Mouse (Mus musculus): ENCODE measurements around the gene Zfp518b. TPM values are rescaled to one million over a fixed set of nuclear protein-coding genes. Genes with fewer than 3 reads are reported as not detected.

The Zfp518b gene
- polyA plus RNA-seq, 1 experiment from 2014 or later = 40.4 TPM

- WGBS = 89% methylated on average over 5 of the region's 5 CpGs
- no peak overlapping the region for H3K9ac ChIP-seq (replicated peaks)
Observed at GRCm38 (mm10) chr5:38658836-38659235, 25.8 kb downstream of the Zfp518b start.

GRCm38 (mm10) chr5:38656204-38656603, 28.4 kb downstream of the Zfp518b start:
- ATAC-seq = no peak
- no peak overlapping the region for H3K4me2 ChIP-seq (replicated peaks)
- WGBS = 75% methylated on average over 6 of the region's 6 CpGs

More at GRCm38 (mm10) chr5:38658836-38659235, 25.8 kb downstream of the Zfp518b start:
- H3K4me2 ChIP-seq (replicated peaks) = no peak overlapping the region
- H3K27ac ChIP-seq = no peak overlapping the region
- H3K4me3 ChIP-seq (replicated peaks) = no peak overlapping the region
- H3K27me3 ChIP-seq = no peaks in the 10 kb centered on the region
- H3K9me3 ChIP-seq = no peaks in the 10 kb centered on the region
- no peak for ATAC-seq
- no peaks in the 10 kb centered on the region for H3K36me3 ChIP-seq
- H3K4me1 ChIP-seq (replicated peaks) = no peaks in the 10 kb centered on the region

GRCm38 (mm10) chr5:38655421-38655928, 29.2 kb downstream of the Zfp518b start:
- Histone ChIP-seq H3K36me3 (no peaks in the 10 kb centered on the region), H3K4me2 (replicated peaks) (no peak overlapping the region), H3K27ac (no peak overlapping the region), H3K4me1 (replicated peaks) (no peaks in the 10 kb centered on the region), H3K4me3 (replicated peaks) (no peak overlapping the region), H3K9me3 (no peaks in the 10 kb centered on the region), H3K27me3 (no peaks in the 10 kb centered on the region), H3K9ac (replicated peaks) (no peak overlapping the region)
- ATAC-seq = no peak
- WGBS = 77% methylated on average over 12 of the region's 12 CpGs

More at GRCm38 (mm10) chr5:38656204-38656603, 28.4 kb downstream of the Zfp518b start:
- Histone ChIP-seq H3K9me3 (no peaks in the 10 kb centered on the region), H3K27ac (no peak overlapping the region), H3K27me3 (no peaks in the 10 kb centered on the region), H3K9ac (replicated peaks) (no peak overlapping the region), H3K4me3 (replicated peaks) (no peak overlapping the region), H3K4me1 (replicated peaks) (no peaks in the 10 kb centered on the region), H3K36me3 (no peaks in the 10 kb centered on the region)

- Histone ChIP-seq H3K9ac (replicated peaks) (no peak overlapping the region), H3K36me3 (no peaks in the 10 kb centered on the region), H3K9me3 (no peaks in the 10 kb centered on the region), H3K27ac (no peak overlapping the region), H3K4me2 (replicated peaks) (no peak overlapping the region), H3K27me3 (no peaks in the 10 kb centered on the region), H3K4me3 (replicated peaks) (no peak overlapping the region), H3K4me1 (replicated peaks) (no peaks in the 10 kb centered on the region)
- no peak for ATAC-seq
- WGBS = 55% methylated on average over 1 of the region's 1 CpGs
Observed at GRCm38 (mm10) chr5:38654571-38654970, 30.1 kb downstream of the Zfp518b start.

- Histone ChIP-seq H3K27me3 (no peaks in the 10 kb centered on the region), H3K4me2 (replicated peaks) (no peak overlapping the region), H3K9ac (replicated peaks) (no peak overlapping the region), H3K4me1 (replicated peaks) (no peaks in the 10 kb centered on the region), H3K36me3 (no peaks in the 10 kb centered on the region), H3K27ac (no peak overlapping the region), H3K9me3 (no peaks in the 10 kb centered on the region), H3K4me3 (replicated peaks) (no peak overlapping the region)
- ATAC-seq = no peak
- WGBS = 81% methylated on average over 2 of the region's 2 CpGs
Observed at GRCm38 (mm10) chr5:38653101-38653500, 31.5 kb downstream of the Zfp518b start.

GRCm38 (mm10) chr5:38651455-38651854, 33.2 kb downstream of the Zfp518b start:
- Histone ChIP-seq H3K4me2 (replicated peaks) (no peak overlapping the region), H3K4me1 (replicated peaks) (no peaks in the 10 kb centered on the region), H3K9ac (replicated peaks) (no peak overlapping the region), H3K9me3 (no peaks in the 10 kb centered on the region), H3K27ac (no peak overlapping the region), H3K36me3 (no peaks in the 10 kb centered on the region), H3K27me3 (no peaks in the 10 kb centered on the region), H3K4me3 (replicated peaks) (no peak overlapping the region)
- no peak for ATAC-seq
- 74% methylated on average over 5 of the region's 5 CpGs for WGBS

- Histone ChIP-seq H3K9me3 (peaks cover 7% of the 10 kb centered on the region; the same call in 1 of the 2 replicates), H3K27me3 (no peaks in the 10 kb centered on the region), H3K4me2 (replicated peaks) (no peak overlapping the region), H3K36me3 (no peaks in the 10 kb centered on the region), H3K4me3 (replicated peaks) (no peak overlapping the region), H3K9ac (replicated peaks) (no peak overlapping the region), H3K4me1 (replicated peaks) (no peaks in the 10 kb centered on the region), H3K27ac (no peak overlapping the region)
- no peak for ATAC-seq
Observed at GRCm38 (mm10) chr5:38641526-38641925, 43.1 kb downstream of the Zfp518b start.

GRCm38 (mm10) chr5:38636301-38636749, 48.3 kb downstream of the Zfp518b start:
- Histone ChIP-seq H3K9me3 (0 out of 2 replicates have a peak, but pooled peaks cover 4% of the 10 kb centered on the region), H3K4me3 (replicated peaks) (no peak overlapping the region), H3K9ac (replicated peaks) (no peak overlapping the region), H3K36me3 (no peaks in the 10 kb centered on the region), H3K4me2 (replicated peaks) (no peak overlapping the region), H3K27me3 (no peaks in the 10 kb centered on the region), H3K27ac (no peak overlapping the region), H3K4me1 (replicated peaks) (no peaks in the 10 kb centered on the region)
- WGBS = 58% methylated on average over 5 of the region's 5 CpGs
- ATAC-seq = no peak

- Histone ChIP-seq H3K27me3 (no peaks in the 10 kb centered on the region), H3K27ac (no peak overlapping the region), H3K36me3 (no peaks in the 10 kb centered on the region), H3K4me3 (replicated peaks) (no peak overlapping the region), H3K4me2 (replicated peaks) (no peak overlapping the region), H3K4me1 (replicated peaks) (no peaks in the 10 kb centered on the region), H3K9me3 (0 out of 2 replicates have a peak, but pooled peaks cover 2% of the 10 kb centered on the region), H3K9ac (replicated peaks) (no peak overlapping the region)
- no peak for ATAC-seq
- 91% methylated on average over 1 of the region's 1 CpGs for WGBS
Observed at GRCm38 (mm10) chr5:38635696-38636095, 48.9 kb downstream of the Zfp518b start.

GRCm38 (mm10) chr5:38634321-38635164, 50.1 kb downstream of the Zfp518b start:
- no peak overlapping the region for H3K9ac ChIP-seq (replicated peaks)
- H3K4me1 ChIP-seq (replicated peaks) = no peaks in the 10 kb centered on the region
- no peak for ATAC-seq
- no peak overlapping the region for H3K4me2 ChIP-seq (replicated peaks)
- no peaks in the 10 kb centered on the region for H3K9me3 ChIP-seq
- no peaks in the 10 kb centered on the region for H3K36me3 ChIP-seq
- WGBS = 71% methylated on average over 11 of the region's 11 CpGs
- no peak overlapping the region for H3K27ac ChIP-seq
- no peak overlapping the region for H3K4me3 ChIP-seq (replicated peaks)
- no peaks in the 10 kb centered on the region for H3K27me3 ChIP-seq

GRCm38 (mm10) chr5:38632463-38633449, 51.9 kb downstream of the Zfp518b start:
- peak; percentile 69 for ATAC-seq
- Histone ChIP-seq H3K27ac (no peak overlapping the region), H3K9ac (replicated peaks) (no peak overlapping the region), H3K4me1 (replicated peaks) (no peaks in the 10 kb centered on the region), H3K36me3 (no peaks in the 10 kb centered on the region), H3K4me3 (replicated peaks) (no peak overlapping the region), H3K4me2 (replicated peaks) (no peak overlapping the region), H3K27me3 (no peaks in the 10 kb centered on the region), H3K9me3 (no peaks in the 10 kb centered on the region)
- 69% methylated on average over 13 of the region's 13 CpGs for WGBS

GRCm38 (mm10) chr5:38628023-38628422, 56.6 kb downstream of the Zfp518b start:
- WGBS = 52% methylated on average over 2 of the region's 2 CpGs
- Histone ChIP-seq H3K9ac (replicated peaks) (no peak overlapping the region), H3K36me3 (no peaks in the 10 kb centered on the region), H3K9me3 (no peaks in the 10 kb centered on the region), H3K27me3 (no peaks in the 10 kb centered on the region), H3K4me1 (replicated peaks) (no peaks in the 10 kb centered on the region), H3K4me3 (replicated peaks) (no peak overlapping the region), H3K4me2 (replicated peaks) (no peak overlapping the region), H3K27ac (no peak overlapping the region)
- no peak for ATAC-seq

Data from midbrain, embryonic 13.5 days (tissue).